Mouse (Mus musculus): ENCODE measurements around the gene Rgs8. TPM values are rescaled to one million over a fixed set of nuclear protein-coding genes. Genes with fewer than 3 reads are reported as not detected.

The Rgs8 gene
- total RNA-seq, 2 experiments from 2014 or later: 61.6 to 65.5 TPM

- DNase-seq (ENCODE audit: low spot score in 2 of 2): no peak
- intact Hi-C loops (cut with DNase I): no loop called here
Observed at GRCm38 (mm10) chr1:153737101-153738085, 84.6 kb downstream of the Rgs8 start.

DNA sequence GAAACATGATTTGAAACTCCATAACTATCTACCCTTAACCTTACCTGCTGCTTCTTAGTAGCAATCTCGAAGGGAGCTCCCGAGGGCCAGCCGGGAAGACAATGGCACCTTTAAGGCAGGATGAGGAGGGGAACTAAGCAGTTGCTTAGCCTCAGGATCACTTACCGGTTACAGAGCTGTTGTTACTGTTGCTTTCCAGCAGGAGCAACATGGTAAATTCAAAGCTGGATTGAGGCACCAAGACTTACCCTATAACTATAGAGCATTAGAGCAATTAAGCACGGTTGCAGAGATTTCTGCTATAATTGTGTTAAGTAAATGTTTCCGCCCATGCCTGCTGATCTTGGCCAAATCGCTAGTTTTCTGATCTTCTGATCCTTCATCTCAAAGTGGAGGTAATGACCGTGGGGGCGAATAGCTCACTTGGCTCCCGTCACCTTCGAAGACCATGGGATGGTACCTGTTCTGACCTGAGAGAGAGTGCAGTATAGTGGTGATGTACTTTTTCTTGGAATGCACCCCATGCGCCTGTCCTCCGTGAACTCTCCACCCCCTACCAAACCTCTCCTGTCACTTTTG, 86.7 kb downstream of the Rgs8 start:
- intact Hi-C loops (cut with DNase I): loop anchor here (5.0 kb wide), 1 partner anchor 72 kb away; no protein-coding TSS in a partner anchor
- DNase-seq (ENCODE audit: low spot score in 2 of 2): no peak

DNA sequence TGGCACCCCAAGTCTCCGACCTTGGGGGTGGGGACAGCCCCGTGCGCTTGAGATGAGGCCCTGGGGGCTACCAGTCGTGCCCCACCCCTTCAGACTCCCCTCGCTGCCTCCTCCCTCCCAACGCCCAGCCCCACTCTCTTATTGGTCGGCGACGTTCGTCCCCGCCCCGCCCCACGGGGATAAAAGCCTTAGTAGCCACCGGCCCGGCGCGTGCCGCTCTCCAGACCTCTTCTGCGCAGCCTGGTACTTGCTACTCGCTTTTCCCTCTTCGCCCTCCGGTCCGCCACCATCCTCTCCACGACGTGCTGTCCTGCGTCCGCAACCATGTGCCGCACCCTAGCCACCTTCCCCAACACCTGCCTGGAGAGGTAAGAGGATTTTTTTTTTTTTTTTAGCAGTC, 87.3 kb downstream of the Rgs8 start, which contains the start of gene Rgs16:
Gene Rgs16, plus strand, starts transcription at position 205 of the 400 bp plus-strand sequence.
- intact Hi-C loops (cut with DNase I): loop anchor here (5.0 kb wide), 1 partner anchor 73 kb away; no protein-coding TSS in a partner anchor
- DNase-seq (ENCODE audit: low spot score in 2 of 2): peak; percentile 58 to 61

DNA sequence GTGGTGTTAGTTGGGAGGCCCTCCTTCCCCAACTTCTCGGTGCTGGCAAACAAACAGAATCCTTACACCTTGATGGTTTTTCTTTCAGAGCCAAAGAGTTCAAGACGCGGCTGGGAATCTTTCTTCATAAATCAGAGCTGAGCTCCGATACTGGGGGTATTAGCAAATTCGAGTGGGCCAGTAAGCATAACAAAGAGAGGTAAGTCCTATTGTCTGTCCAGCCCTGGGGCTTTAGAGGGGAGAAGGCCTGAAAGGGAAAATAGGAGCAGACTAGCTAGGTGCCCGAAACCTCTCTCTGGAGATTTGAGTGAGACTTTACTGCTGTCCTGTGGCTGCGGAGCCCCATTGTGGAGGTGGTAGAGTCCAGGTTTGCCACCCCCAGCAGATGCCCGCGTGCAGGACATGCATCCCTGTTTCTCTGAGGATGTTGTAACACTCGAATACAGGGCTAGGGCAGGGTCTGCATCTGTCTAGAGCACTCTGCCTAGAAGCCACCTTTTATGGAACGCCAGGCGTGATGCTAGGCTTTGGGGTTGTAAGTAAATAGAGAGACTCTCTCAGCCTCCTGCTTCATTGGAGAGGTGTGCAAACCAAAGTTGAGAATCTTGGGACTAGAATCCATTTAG, 88.1 kb downstream of the Rgs8 start:
- intact Hi-C loops (cut with DNase I): loop anchor here (5.0 kb wide), 1 partner anchor 74 kb away; no protein-coding TSS in a partner anchor
- no peak for DNase-seq (ENCODE audit: low spot score in 2 of 2)

- DNase-seq (ENCODE audit: low spot score in 2 of 2): no peak
- intact Hi-C loops (cut with DNase I): loop anchor here (1.0 to 5.0 kb wide), 2 partner anchors 74 to 182 kb away; no protein-coding TSS in a partner anchor
Observed at GRCm38 (mm10) chr1:153741551-153742316, 88.9 kb downstream of the Rgs8 start.

DNA sequence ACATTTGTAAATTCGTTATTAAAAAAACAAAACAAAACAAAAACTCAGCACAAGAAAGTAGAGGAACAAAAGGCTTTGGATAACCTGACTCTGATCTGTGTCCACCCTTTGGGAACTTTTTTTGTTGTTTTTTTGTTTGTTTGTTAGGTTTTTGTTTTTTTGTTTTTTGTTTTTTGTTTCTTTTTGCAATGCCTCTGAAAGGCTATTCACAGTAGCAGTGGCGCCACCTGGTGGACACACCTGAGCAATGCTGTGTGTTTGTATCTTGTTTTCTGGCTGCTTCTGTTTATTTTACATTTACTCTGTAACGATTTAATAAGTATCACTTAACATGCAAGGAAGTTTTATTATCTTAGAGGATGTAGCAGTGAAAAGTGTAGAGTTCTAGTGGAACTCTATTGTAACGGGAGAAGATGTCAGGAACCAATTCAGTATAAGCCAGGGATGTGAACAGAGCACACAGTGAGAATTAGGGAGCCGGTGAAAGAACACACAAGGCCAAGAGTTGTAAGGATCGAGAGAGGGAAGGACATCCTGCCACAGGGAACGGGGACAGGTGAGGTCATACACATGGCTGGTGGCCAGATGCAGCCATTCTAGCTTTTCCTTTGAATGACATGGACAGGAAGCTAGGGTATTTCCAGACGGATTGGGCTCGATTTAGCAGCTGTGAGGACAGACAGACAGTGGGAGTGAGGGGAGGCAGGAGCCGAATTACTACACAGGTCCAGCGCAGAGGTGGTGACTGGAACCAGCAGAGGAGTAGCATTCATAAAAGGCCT, 89.7 kb downstream of the Rgs8 start:
- peak in 1 of 2 experiments; percentile 70 for DNase-seq (ENCODE audit: low spot score in 2 of 2)
- intact Hi-C loops (cut with DNase I): loop anchor here (1.0 to 5.0 kb wide), 2 partner anchors 75 to 183 kb away; no protein-coding TSS in a partner anchor

DNA sequence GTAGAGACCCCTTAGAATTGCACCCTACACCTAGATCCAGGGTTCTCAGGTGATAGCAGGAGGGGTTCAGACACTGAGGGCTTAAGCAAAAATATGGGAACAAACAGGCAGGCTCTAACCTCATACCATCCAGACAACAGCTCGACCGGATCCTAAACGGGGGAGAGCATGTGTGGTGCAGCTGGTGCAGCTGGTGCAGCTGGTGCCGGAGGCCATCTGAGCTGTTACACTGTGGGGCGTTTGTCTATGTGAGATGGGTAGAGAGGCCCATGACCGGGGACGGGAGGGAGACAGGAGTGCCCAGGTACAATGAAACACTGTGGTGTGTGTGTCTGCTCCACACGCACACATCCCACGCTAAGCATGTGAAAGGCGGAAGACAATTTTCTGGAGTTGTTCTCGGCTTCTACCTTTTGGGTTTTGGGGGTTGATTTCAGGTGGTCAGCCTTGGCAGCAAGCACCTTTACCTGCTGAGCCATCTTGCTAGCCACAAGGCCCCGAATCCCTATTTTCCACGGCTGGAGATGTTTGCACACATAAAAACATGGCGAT, 93.4 kb downstream of the Rgs8 start:
- DNase-seq (ENCODE audit: low spot score in 2 of 2): no peak
- intact Hi-C loops (cut with DNase I): loop anchor here (1.0 to 5.0 kb wide), 2 partner anchors 101 to 189 kb away; no protein-coding TSS in a partner anchor

DNA sequence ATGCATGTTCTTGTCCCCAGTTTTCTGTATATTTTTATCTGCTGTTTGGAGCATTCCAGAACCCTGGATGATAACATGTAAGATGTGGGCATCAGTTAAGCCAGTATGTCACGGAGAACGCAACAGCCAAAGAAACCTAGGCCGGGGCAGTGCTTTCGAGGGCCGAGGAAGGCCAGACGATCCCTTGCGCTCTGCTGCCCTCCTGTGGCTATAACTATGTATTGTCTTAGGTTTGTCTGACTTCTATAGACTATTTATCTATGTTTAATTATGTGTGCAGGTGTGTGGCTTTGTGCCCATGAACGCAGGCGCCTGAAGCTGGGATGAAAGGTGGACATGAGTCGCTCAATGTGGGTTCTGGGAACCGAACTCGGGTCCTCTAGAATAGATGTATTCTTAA, 93.9 kb downstream of the Rgs8 start:
- intact Hi-C loops (cut with DNase I): loop anchor here (1.0 to 5.0 kb wide), 2 partner anchors 101 to 189 kb away; no protein-coding TSS in a partner anchor
- peak in 1 of 2 experiments; percentile 58 for DNase-seq (ENCODE audit: low spot score in 2 of 2)

DNA sequence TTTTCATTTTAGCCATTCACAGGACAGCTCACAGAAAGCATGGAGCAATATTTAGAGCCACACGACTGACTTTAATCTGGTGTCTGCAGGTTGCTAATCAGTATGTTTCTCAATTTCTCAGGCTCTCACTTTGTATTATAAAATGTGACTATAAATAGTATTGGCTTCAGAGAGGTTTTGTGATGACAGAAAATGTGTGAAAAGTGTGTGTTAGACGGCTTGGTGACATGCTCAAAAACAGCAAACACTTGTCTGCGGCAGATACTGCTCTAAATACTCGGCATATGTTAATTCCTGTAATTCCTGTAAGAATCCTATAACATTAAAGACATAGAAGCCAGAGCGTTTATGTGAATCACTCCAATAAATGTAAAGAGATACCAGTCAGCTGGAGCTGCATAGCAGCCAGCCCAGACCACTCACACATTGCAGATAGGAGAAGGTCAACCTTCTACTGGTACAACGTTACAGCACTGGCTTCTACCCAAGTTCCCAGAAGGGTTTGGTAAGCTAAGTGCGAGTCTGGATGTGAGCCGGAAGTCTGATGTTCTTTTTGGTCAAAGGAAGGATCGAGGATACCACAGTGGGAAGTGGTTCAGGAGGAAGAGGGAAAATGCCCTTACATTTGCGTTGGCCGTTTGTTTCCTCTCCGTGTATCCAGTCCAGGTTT, 95.2 kb downstream of the Rgs8 start:
- intact Hi-C loops (cut with DNase I): loop anchor here (2.0 to 5.0 kb wide), 2 partner anchors 99 to 433 kb away; no protein-coding TSS in a partner anchor

DNA sequence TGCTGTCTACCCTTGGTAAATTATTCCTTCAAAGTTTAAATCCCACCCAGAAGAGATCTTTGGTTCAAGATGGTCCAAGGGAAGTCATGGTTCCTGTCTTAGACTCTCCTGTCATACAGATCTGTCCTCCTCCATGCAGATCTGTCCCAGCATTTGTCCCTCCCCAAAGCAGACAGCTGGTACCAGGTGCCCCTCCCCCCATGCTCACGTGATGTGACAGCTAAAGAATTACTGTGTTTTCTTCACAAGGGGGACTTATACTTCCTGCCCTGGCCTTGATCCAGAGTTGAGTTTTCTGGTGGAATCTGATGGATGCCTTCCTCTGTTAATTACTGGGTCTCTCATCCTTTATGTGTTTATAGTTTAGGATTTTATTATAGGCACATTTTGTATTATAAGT, 95.7 kb downstream of the Rgs8 start:
- DNase-seq (ENCODE audit: low spot score in 2 of 2): no peak
- intact Hi-C loops (cut with DNase I): loop anchor here (2.0 to 5.0 kb wide), 2 partner anchors 99 to 432 kb away; no protein-coding TSS in a partner anchor

More for the DNA sequence above, 95.2 kb downstream of the Rgs8 start:
- DNase-seq (ENCODE audit: low spot score in 2 of 2): no peak

- DNase-seq (ENCODE audit: low spot score in 2 of 2): peak; percentile 68 to 69
- intact Hi-C loops (cut with DNase I): loop anchor here (2.0 to 5.0 kb wide), 2 partner anchors 98 to 431 kb away; no protein-coding TSS in a partner anchor
Observed at GRCm38 (mm10) chr1:153749211-153749801, 96.5 kb downstream of the Rgs8 start, which contains the start of gene Rnasel. TSS of gene Rnasel (plus strand) at chr1:153749426.

Other genes with a start within 250 kb of the Rgs8 start
- gene Shcbp1l, start 227.9 kb upstream of the Rgs8 start, total RNA-seq (2021): 1 to 10 TPM; 2.3 to 3.1 TPM
- gene Dhx9, start 165.4 kb upstream of the Rgs8 start, total RNA-seq (2021): 100 to 1,000 TPM in 1 of 2 experiments, 10 to 100 TPM in 1; 88.2 to 108 TPM
- 1 to 10 TPM; 3.8 to 6.1 TPM for gene Npl, start 103.0 kb upstream of the Rgs8 start, total RNA-seq (2021)
- gene Rgs16, start 87.3 kb downstream of the Rgs8 start, total RNA-seq (2021): 1 to 10 TPM; 8.4 to 9.5 TPM
- 10 to 100 TPM; 10.1 to 10.6 TPM for gene Rnasel, start 96.4 kb downstream of the Rgs8 start, total RNA-seq (2021)
- 1 to 10 TPM; 1.3 to 2.3 TPM for gene Rgsl1, start 191.1 kb downstream of the Rgs8 start, total RNA-seq (2021)
- gene Teddm1b, start 221.3 kb downstream of the Rgs8 start, total RNA-seq (2021): not detected
- not detected for gene Teddm1a, start 238.7 kb downstream of the Rgs8 start, total RNA-seq (2021)
- gene Glul, start 246.9 kb downstream of the Rgs8 start, total RNA-seq (2021): 1,000 to 10,000 TPM; 1,847 to 2,050 TPM
- gene Teddm2, start 247.2 kb downstream of the Rgs8 start, total RNA-seq (2021): 1 to 10 TPM; 3.6 to 3.9 TPM

Measured in left cerebral cortex, postnatal 36 days (tissue).